Mouse (Mus musculus) left cerebral cortex, adult 2 months (tissue): ENCODE results near the gene Ubp1. TPM values are rescaled to one million over a fixed set of nuclear protein-coding genes. Genes with fewer than 3 reads are reported as not detected.
"Not testable (repeated sequence)": the region's sequence is repeated elsewhere in the genome, so short reads cannot be mapped to it uniquely, and the experiment has no call there.

ENCODE experiments used
- DNase-seq, 2 experiments: peaks; one replicate each; pipeline ENCODE4 v3.0.0; 2021 to 2022; ENCODE audit warnings: low spot score in 2 of 2, mixed read lengths in 1 of 2; ENCODE audit errors: extremely low spot score in 1 of 2
- H3K27ac ChIP-seq: fragments of 200-600 bp; 2 replicates; pipeline ENCODE4 v1.8.1; 2022
- H3K4me3 ChIP-seq: fragments of 200-600 bp; 2 replicates; pipeline ENCODE4 v1.8.1; 2022
- CTCF ChIP-seq: fragments of 200-600 bp; IDR thresholded peaks from 2 replicates; pipeline ENCODE4 v1.8.1; 2022; ENCODE audit warnings: antibody characterized with exemption, mild to moderate bottlenecking, moderate library complexity
- intact Hi-C: fragments of 180-260 bp; cut with DNase I; formaldehyde crosslinking; loops from one replicate; pipeline ENCODE4 v1.15.1; 2025
- long read RNA-seq, 2 experiments: library from polyadenylated mRNA; stranded (forward); transcript quantifications; one replicate each; pipeline ENCODE4 v2.0.0; 2021; ENCODE audit warnings: borderline mapping rate in 2 of 2
- total RNA-seq, 2 experiments: library from RNA; stranded (reverse); gene quantifications; 2 replicates each; pipeline ENCODE4 v1.2.3; 2021

Gene Ubp1
- 10 to 100 TPM; 74.6 to 82.4 TPM for total RNA-seq
- long read RNA-seq, experiment 1, transcript Ubp1-206 (16 exons, 1,623 nt), result major isoform, 10 of 57 reads
- long read RNA-seq, experiment 1, partial matches to known transcripts, result 12 of 57 reads
- long read RNA-seq, experiment 1, other reads (novel, unspliced or antisense), result 30 of 57 reads
- long read RNA-seq, experiment 2, transcript Ubp1-206 (16 exons, 1,623 nt), result major isoform, 9 of 46 reads
- long read RNA-seq, experiment 2, partial matches to known transcripts, result 7 of 46 reads
- long read RNA-seq, experiment 2, other reads (novel, unspliced or antisense), result 24 of 46 reads

- Histone ChIP-seq H3K27ac (peak within 1 kb of the TSS; percentile 87), H3K4me3 (peak within 1 kb of the TSS; percentile 84)
- peak; percentile 94 to 97 for DNase-seq
- TF ChIP-seq CTCF, result no peak
- intact Hi-C loops, result no loop called here
These were observed at the start of gene Ubp1 for GRCm38 (mm10) chr9:113930534-113931374. Gene Ubp1, plus strand, starts transcription at chr9:113930934.

DNA sequence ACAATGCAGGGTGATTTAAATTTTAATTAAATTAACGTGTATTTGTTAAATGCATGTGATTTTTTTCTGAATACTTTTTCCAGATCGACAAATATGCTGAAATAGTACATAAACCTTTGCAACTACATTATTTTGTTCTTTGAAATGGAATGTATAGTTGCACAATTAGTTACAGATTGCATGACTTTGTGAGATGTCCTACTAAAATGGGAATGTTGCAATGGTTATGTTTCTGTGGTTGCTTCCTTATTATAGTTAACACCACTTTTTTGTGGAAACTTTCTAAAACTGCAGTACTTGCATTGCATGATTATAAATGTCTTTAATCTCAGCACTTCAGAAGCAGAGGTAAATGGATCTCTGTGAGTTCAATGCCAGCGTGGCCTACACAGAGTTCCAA lies 35.8 kb upstream of the Ubp1 start:
- TF ChIP-seq CTCF, result no peak
- intact Hi-C loops, result no loop called here
- no peak for DNase-seq

GRCm38 (mm10) chr9:113903136-113903535 lies 27.6 kb upstream of the Ubp1 start:
- no peak for TF ChIP-seq CTCF
- H3K4me3 ChIP-seq, result no peak overlapping the region
- intact Hi-C loops, result loop anchor here (5.0 kb wide), 1 partner anchor 161 kb away; the partner anchor contains the start of gene Clasp2
- H3K27ac ChIP-seq, result no peak overlapping the region
- no peak for DNase-seq

More for the DNA sequence above, 35.8 kb upstream of the Ubp1 start:
- Histone ChIP-seq H3K27ac (no peak overlapping the region), H3K4me3 (no peak overlapping the region)

DNA sequence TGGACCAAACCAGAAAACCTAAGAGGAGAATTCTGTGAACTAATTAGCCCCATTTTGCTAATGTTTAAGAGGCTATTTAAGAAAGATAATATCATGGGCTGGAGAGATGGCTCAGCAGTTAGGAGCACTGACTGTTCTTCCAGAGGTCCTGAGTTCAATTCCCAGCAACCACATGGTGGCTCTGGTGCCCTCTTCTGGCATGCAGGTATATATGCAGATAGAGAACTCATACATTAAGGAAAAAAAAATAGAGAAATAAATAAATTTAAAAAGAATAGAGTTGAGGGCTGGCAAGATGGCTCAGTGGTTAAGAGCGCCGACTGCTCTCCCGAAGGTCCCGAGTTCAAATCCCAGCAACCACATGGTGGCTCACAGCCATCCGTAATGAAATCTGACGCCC lies 26.4 kb upstream of the Ubp1 start:
- not testable (repeated sequence) for DNase-seq, H3K27ac ChIP-seq, H3K4me3 ChIP-seq
- intact Hi-C loops, result loop anchor here (5.0 kb wide), 1 partner anchor 162 kb away; the partner anchor contains the start of gene Clasp2
- TF ChIP-seq CTCF, result peak; percentile 39

- Histone ChIP-seq H3K27ac (no peak overlapping the region), H3K4me3 (no peak overlapping the region)
- no peak for DNase-seq
- intact Hi-C loops, result no loop called here
- no peak for TF ChIP-seq CTCF
These were observed 14.9 kb upstream of the Ubp1 start for GRCm38 (mm10) chr9:113915789-113916188.

DNA sequence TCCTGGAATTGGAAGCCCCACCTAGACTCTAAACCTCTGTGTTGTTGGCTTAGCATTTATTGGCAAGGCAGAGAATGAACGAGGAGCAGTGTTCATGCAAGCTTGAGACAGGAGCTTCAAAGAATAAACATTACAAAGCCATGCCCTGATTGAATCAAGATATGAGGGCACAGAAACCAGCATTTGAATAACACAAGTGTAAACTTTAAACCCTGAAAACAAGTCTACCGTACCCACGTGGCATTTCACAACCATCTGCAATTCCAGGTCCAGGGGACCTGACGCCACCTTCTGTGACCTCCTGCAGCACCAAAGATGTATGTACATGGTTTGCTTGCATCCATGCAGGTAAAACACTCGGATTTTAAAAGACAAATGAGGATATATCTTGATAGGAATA lies 8.1 kb upstream of the Ubp1 start:
- Histone ChIP-seq H3K4me3 (no peak overlapping the region), H3K27ac (no peak overlapping the region)
- intact Hi-C loops, result no loop called here
- TF ChIP-seq CTCF, result no peak
- no peak for DNase-seq

- H3K4me3 ChIP-seq, result no peak overlapping the region
- H3K27ac ChIP-seq, result no peak overlapping the region
- no peak for DNase-seq
- intact Hi-C loops, result no loop called here
- no peak for TF ChIP-seq CTCF
These were observed 5.9 kb upstream of the Ubp1 start for GRCm38 (mm10) chr9:113924883-113925282.

DNA sequence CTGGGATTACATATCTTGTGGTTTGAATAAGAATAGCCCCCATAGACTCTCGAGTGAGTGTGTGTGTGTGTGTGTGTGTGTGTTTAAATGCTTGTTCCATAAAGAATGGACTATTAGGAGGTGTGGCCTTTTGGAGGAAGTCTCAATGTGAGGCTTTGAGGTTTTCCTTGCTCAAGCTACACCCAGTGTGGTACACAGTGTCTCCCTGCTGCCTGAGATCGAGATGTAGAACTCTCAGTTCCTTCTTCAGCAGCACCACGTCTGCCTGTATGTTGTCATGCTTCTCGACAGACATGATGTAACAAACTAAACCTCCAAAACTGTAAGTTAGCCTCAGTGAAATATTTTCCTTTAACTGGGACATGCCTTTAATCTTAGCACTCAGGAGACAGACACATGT lies 2.1 kb upstream of the Ubp1 start:
- intact Hi-C loops, result no loop called here
- no peak overlapping the region for H3K27ac ChIP-seq
- no peak for DNase-seq
- no peak overlapping the region for H3K4me3 ChIP-seq
- no peak for TF ChIP-seq CTCF

DNA sequence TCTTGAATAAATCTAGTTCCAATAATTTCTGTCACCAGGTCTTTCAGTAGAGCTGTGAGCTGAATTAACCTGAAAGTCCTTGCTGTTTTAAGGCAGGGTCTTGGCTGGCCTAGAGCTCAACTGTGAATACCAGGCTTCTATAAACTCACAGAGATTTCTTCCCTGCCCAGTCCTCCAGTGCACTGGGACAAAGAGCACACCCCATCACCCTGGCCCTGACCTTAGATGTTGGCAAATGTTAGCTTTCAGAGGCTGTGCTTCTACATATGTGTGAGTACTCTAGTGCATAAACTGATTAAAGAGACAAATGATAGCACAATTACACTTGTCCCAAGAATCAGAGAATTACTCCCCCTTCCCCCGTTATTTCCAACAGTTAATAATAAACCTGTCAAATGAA lies 1.1 kb upstream of the Ubp1 start:
- H3K27ac ChIP-seq, result no peak overlapping the region
- intact Hi-C loops, result no loop called here
- no peak overlapping the region for H3K4me3 ChIP-seq
- no peak for TF ChIP-seq CTCF
- no peak for DNase-seq

GRCm38 (mm10) chr9:113931375-113932099 lies 803 bp downstream of the Ubp1 start:
- peak overlapping the region; percentile 84 for H3K4me3 ChIP-seq
- intact Hi-C loops, result no loop called here
- no peak for TF ChIP-seq CTCF
- H3K27ac ChIP-seq, result peak overlapping the region; percentile 61
- DNase-seq, result peak; percentile 26 to 37

DNA sequence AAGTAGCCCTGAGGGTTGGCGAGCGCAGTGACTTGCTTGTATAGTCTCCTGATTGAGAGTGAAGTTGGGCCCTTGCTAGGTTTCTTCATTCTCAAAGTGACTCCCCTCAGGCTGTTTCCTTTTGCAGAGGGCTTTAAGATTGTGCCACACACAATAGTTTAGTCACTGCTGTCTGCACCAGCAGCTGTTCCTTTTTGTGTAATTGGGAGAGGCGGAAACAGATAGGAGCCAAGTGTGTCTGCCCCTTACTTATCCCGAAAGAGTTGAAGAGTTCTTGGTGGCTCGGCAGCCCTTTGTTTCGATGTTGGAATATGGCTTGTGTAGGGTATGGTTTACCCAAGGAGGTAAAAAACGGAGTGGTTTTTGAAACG lies 1.4 kb downstream of the Ubp1 start:
- Histone ChIP-seq H3K4me3 (peak overlapping the region; percentile 84), H3K27ac (peak overlapping the region; percentile 61; the same call in 1 of the 2 replicates)
- intact Hi-C loops, result no loop called here
- DNase-seq, result no peak
- TF ChIP-seq CTCF, result no peak

DNA sequence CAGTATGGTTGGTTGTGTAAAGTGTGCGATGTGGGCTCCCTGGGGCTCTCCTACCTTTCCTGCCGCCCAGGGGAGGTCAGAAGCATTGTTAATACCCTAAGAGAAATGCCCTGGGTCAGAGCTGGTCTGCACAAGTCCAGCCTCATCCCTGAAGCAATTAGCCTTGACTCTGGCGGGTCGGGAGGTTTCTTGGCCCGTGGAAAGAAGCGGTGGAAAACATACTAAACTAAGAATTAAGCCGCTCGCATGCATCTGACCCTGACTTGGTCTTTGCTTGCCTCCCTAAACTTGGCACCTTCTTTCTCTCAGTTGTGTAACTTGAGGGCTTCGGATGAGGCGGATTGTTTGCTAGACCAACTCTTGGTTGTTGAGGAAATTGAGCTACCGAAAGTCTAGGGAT lies 1.8 kb downstream of the Ubp1 start:
- intact Hi-C loops, result no loop called here
- no peak for TF ChIP-seq CTCF

More for the DNA sequence above, 1.8 kb downstream of the Ubp1 start:
- no peak for DNase-seq
- peak overlapping the region; percentile 61; the same call in 1 of the 2 replicates for H3K27ac ChIP-seq
- peak overlapping the region; percentile 84 for H3K4me3 ChIP-seq
